Mouse (Mus musculus) stomach, postnatal 0 days (tissue): ENCODE results near the gene Zbtb26. TPM values are rescaled to one million over a fixed set of nuclear protein-coding genes. Genes with fewer than 3 reads are reported as not detected.

ENCODE experiments used
- ATAC-seq: fragments of 200-750 bp; cut with Nextera tagmentation; 2 replicates; pipeline ENCODE4 v1.8.0; 2017; ENCODE audit not compliant: low FRiP score, low TSS enrichment
- DNase-seq: peaks from one replicate; pipeline ENCODE4 v3.0.0-alpha.2; 2016; ENCODE audit warnings: low spot score
- H3K27ac ChIP-seq: fragments of 300-500 bp; sonication (generic); replicated peaks from 2 replicates; pipeline ENCODE4 v1.5.1; 2014; ENCODE audit warnings: mild to moderate bottlenecking, control low read depth
- H3K27me3 ChIP-seq: fragments of 300-500 bp; sonication (generic); 2 replicates; pipeline ENCODE4 v1.6.1; 2014; ENCODE audit warnings: low read length; ENCODE audit not compliant: control insufficient read depth, insufficient read depth
- H3K36me3 ChIP-seq: fragments of 300-500 bp; sonication (generic); 2 replicates; pipeline ENCODE4 v1.6.1; 2014; ENCODE audit warnings: low read length, mixed read lengths; ENCODE audit not compliant: control insufficient read depth, insufficient read depth
- H3K4me1 ChIP-seq: fragments of 300-500 bp; sonication (generic); replicated peaks from 2 replicates; pipeline ENCODE4 v1.6.1; 2014; ENCODE audit warnings: antibody characterized with exemption; ENCODE audit not compliant: control insufficient read depth, insufficient read depth
- H3K4me2 ChIP-seq: fragments of 300-500 bp; sonication (generic); replicated peaks from 2 replicates; pipeline ENCODE4 v1.6.1; 2014; ENCODE audit warnings: low read depth, mild to moderate bottlenecking, control low read depth, moderate library complexity
- H3K4me3 ChIP-seq: fragments of 300-500 bp; sonication (generic); 2 replicates; pipeline ENCODE4 v1.5.1; 2014; ENCODE audit warnings: low read depth, low read length, control low read depth
- H3K9ac ChIP-seq: fragments of 300-500 bp; sonication (generic); 2 replicates; pipeline ENCODE4 v1.6.1; 2014; ENCODE audit warnings: mild to moderate bottlenecking, low read length, control low read depth, mixed read lengths
- H3K9me3 ChIP-seq: fragments of 300-500 bp; sonication (generic); 2 replicates; pipeline ENCODE4 v1.6.1; 2016; ENCODE audit warnings: low read length; ENCODE audit not compliant: control insufficient read depth
- CTCF ChIP-seq: IDR thresholded peaks from 2 replicates; pipeline ENCODE4 v1.5.1; 2016; ENCODE audit warnings: antibody characterized with exemption, low read depth, mild to moderate bottlenecking, moderate library complexity
- EP300 ChIP-seq: optimal IDR thresholded peaks from 2 replicates; pipeline ENCODE3; 2016; ENCODE audit warnings: antibody characterized with exemption
- WGBS: fragments of 180-500 bp; shearing (Covaris S2); extraction: QIAGEN DNeasy Blood & Tissue Kit; methylation state at CpG from one replicate; pipeline ENCODE4 v1.1.7; 2014; 5-methylcytosine and 5-hydroxymethylcytosine counted together
- polyA plus RNA-seq: library from polyadenylated mRNA; unstranded; fragments of >200 nt; fragmentation: Nextera tagmentation; extraction: Ambion mirVana; gene quantifications from 2 replicates; pipeline ENCODE4 v1.2.1, GENCODE M21; 2015

Zbtb26 gene
- polyA plus RNA-seq, 1 experiment from 2014 or later, result 1.9 TPM

- H3K9ac ChIP-seq, result no peak overlapping the region
- TF ChIP-seq EP300 (no peak), CTCF (no peak)
- ATAC-seq (no peak), DNase-seq (no peak)
- no peak overlapping the region for H3K27ac ChIP-seq
- no peaks in the 10 kb centered on the region for H3K9me3 ChIP-seq
- no peaks in the 10 kb centered on the region for H3K27me3 ChIP-seq
- no peaks in the 10 kb centered on the region for H3K4me1 ChIP-seq
- H3K4me2 ChIP-seq, result no peak overlapping the region
- peaks cover 10% of the 10 kb centered on the region for H3K36me3 ChIP-seq
- no peak overlapping the region for H3K4me3 ChIP-seq
Measured at GRCm38 (mm10) chr2:37479559-37479958, 36.6 kb upstream of the Zbtb26 start.

- 89% methylated on average over 4 of the region's 4 CpGs for WGBS
- Histone ChIP-seq H3K4me3 (no peak overlapping the region), H3K36me3 (peaks cover 8% of the 10 kb centered on the region; the same call in 1 of the 2 replicates), H3K9me3 (no peaks in the 10 kb centered on the region), H3K4me2 (no peak overlapping the region), H3K27me3 (no peaks in the 10 kb centered on the region), H3K9ac (no peak overlapping the region), H3K4me1 (no peaks in the 10 kb centered on the region), H3K27ac (no peak overlapping the region)
- DNase-seq (no peak), ATAC-seq (no peak)
- TF ChIP-seq CTCF (no peak), EP300 (no peak)
Measured at GRCm38 (mm10) chr2:37466266-37466665, 23.3 kb upstream of the Zbtb26 start.

- Histone ChIP-seq H3K9me3 (no peaks in the 10 kb centered on the region), H3K4me1 (no peaks in the 10 kb centered on the region), H3K27ac (no peak overlapping the region), H3K27me3 (no peaks in the 10 kb centered on the region), H3K36me3 (no peaks in the 10 kb centered on the region), H3K4me3 (no peak overlapping the region), H3K9ac (no peak overlapping the region), H3K4me2 (no peak overlapping the region)
- no peak for TF ChIP-seq EP300
- TF ChIP-seq CTCF, result peak; percentile 42
- no peak for ATAC-seq
- 95% methylated on average over 4 of the region's 4 CpGs for WGBS
- no peak for DNase-seq
Measured at GRCm38 (mm10) chr2:37460707-37461106, 17.8 kb upstream of the Zbtb26 start.

DNA sequence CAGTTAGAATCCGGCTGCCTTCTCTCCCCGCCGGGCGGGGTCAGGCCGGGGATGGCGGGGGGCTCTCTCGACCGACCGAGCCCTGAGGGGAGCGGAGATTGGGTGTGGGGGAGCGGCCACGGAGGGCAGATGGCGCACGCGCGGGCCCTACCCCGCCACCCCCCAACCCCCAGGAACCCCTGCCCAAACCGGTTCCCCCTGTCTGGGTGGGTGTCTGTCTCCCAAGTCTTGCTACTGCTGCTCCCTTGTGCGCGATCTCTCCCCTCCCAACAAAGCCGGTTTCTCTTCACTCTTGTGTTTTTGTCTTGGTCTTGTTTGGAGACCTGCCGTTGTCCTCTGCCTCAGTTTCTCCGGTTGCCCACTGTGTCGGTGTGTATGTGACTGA is 9.4 kb upstream of the Zbtb26 start:
- Histone ChIP-seq H3K9ac (peak overlapping the region; percentile 97), H3K27me3 (no peaks in the 10 kb centered on the region), H3K4me3 (peak overlapping the region; percentile 93), H3K9me3 (no peaks in the 10 kb centered on the region), H3K4me2 (peak overlapping the region; percentile 83), H3K4me1 (peaks cover 3% of the 10 kb centered on the region; the same call in 1 of the 2 replicates), H3K36me3 (no peaks in the 10 kb centered on the region), H3K27ac (peak overlapping the region; percentile 95)
- ATAC-seq (peak; percentile 83), DNase-seq (no peak)
- no peak for TF ChIP-seq CTCF
- TF ChIP-seq EP300, result no peak
- WGBS, result under 1% methylated on average over 23 of the region's 24 CpGs

DNA sequence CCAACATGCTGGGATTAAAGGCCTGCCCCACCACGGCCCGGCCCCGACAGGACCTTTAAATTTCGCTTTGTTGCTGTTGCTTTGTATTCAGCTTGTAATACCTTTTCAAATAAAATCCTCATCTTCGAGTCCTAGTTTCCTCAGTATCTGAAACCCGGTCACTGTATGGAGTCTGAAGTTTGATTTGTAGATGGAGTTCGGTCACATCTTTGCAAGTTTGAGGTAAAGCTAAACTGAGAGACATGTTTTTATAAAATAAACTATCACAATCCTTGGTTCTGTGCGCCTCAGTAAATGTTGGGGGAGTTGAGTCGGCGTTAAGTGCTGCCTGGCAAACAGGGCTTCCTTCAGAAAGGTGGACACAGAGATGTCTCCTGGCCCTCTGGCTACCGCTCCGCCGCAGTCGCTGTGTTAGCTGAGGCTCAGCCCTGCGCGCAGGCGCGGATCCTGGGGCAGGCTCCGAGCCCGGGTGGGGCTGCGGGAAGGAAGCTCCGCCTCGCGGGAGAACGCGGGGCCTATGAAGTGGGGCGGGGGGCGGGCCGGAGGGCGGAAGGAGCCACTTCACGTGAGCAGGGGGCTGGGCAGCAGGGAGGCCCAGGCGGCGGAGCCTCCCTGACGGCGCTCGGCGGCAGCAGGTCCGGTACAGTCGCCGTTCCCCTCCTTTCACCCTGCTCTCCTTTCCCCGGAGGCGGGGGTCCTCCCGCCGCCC is 8.9 kb upstream of the Zbtb26 start:
- Histone ChIP-seq H3K9ac (peak overlapping the region; percentile 97), H3K9me3 (no peaks in the 10 kb centered on the region), H3K4me1 (peaks cover 3% of the 10 kb centered on the region; the same call in 1 of the 2 replicates), H3K36me3 (no peaks in the 10 kb centered on the region), H3K27ac (peak overlapping the region; percentile 95), H3K27me3 (no peaks in the 10 kb centered on the region), H3K4me3 (peak overlapping the region; percentile 93), H3K4me2 (peak overlapping the region; percentile 83)
- WGBS, result 7% methylated on average over 43 of the region's 44 CpGs
- peak; percentile 99 for ATAC-seq
- DNase-seq, result peak; percentile 97
- TF ChIP-seq CTCF, result 0 out of 2 replicates have a peak, but pooled peaks have one; percentile 8
- TF ChIP-seq EP300, result no peak

- 35% methylated on average over 7 of the region's 7 CpGs for WGBS
- peak; percentile 18 for DNase-seq
- Histone ChIP-seq H3K4me2 (peak overlapping the region; percentile 74), H3K36me3 (peaks cover 5% of the 10 kb centered on the region; the same call in 1 of the 2 replicates), H3K4me1 (no peaks in the 10 kb centered on the region), H3K27me3 (no peaks in the 10 kb centered on the region), H3K9ac (no peak overlapping the region; the same call in 1 of the 2 replicates), H3K9me3 (no peaks in the 10 kb centered on the region), H3K4me3 (peak overlapping the region; percentile 64), H3K27ac (0 out of 2 replicates have a peak overlapping the region, but pooled peaks have one; percentile 37)
- ATAC-seq, result no peak
- TF ChIP-seq CTCF (no peak), EP300 (no peak)
Measured at GRCm38 (mm10) chr2:37431609-37432008, 11.3 kb downstream of the Zbtb26 start.
